Mouse (Mus musculus) neural tube, embryonic 14.5 days (tissue): ENCODE measurements around the gene Gper1. TPM values are rescaled to one million over a fixed set of nuclear protein-coding genes. Genes with fewer than 3 reads are reported as not detected.

Source experiments
- ATAC-seq: fragments of 200-750 bp; cut with Nextera tagmentation; 2 replicates; pipeline ENCODE4 v1.8.0; 2017; ENCODE audit warnings: low read depth, mild to moderate bottlenecking, moderate TSS enrichment, moderate library complexity
- H3K27ac ChIP-seq: fragments of 300-500 bp; sonication (generic); 2 replicates; pipeline ENCODE4 v1.5.1; 2014; ENCODE audit warnings: low read depth, mild to moderate bottlenecking, control low read depth, low read length, moderate library complexity, mixed read lengths
- H3K27me3 ChIP-seq: fragments of 300-500 bp; sonication (generic); 2 replicates; pipeline ENCODE4 v1.6.1; 2014; ENCODE audit warnings: low read length; ENCODE audit not compliant: control insufficient read depth, insufficient read depth
- H3K36me3 ChIP-seq: fragments of 300-500 bp; sonication (generic); 2 replicates; pipeline ENCODE4 v1.6.1; 2014; ENCODE audit warnings: low read length, mixed read lengths; ENCODE audit not compliant: control insufficient read depth, insufficient read depth
- H3K4me1 ChIP-seq: fragments of 300-500 bp; sonication (generic); 2 replicates; pipeline ENCODE4 v1.6.1; 2014; ENCODE audit warnings: low read length; ENCODE audit not compliant: control insufficient read depth, insufficient read depth
- H3K4me2 ChIP-seq: fragments of 300-500 bp; sonication (generic); 2 replicates; pipeline ENCODE4 v1.6.1; 2014; ENCODE audit warnings: mild to moderate bottlenecking, low read depth, low read length, control low read depth
- H3K4me3 ChIP-seq: fragments of 300-500 bp; sonication (generic); 2 replicates; pipeline ENCODE4 v1.5.1; 2014; ENCODE audit warnings: low read depth, low read length, control low read depth, mixed read lengths
- H3K9ac ChIP-seq: fragments of 300-500 bp; sonication (generic); replicated peaks from 2 replicates; pipeline ENCODE4 v1.6.1; 2014; ENCODE audit warnings: low read depth, mild to moderate bottlenecking, control low read depth, low read length, mixed read lengths
- H3K9me3 ChIP-seq: fragments of 300-500 bp; sonication (generic); 2 replicates; pipeline ENCODE4 v1.6.1; 2016; ENCODE audit warnings: low read length; ENCODE audit not compliant: control insufficient read depth
- WGBS: fragments of 180-500 bp; shearing (Covaris S2); extraction: QIAGEN DNeasy Blood & Tissue Kit; methylation state at CpG from one replicate; pipeline ENCODE4 v1.1.7; 2014; 5-methylcytosine and 5-hydroxymethylcytosine counted together
- polyA plus RNA-seq: library from polyadenylated mRNA; unstranded; fragments of >200 nt; fragmentation: Nextera tagmentation; extraction: Ambion mirVana; gene quantifications from 2 replicates; pipeline ENCODE4 v1.2.1, GENCODE M21; 2014

The Gper1 gene
- polyA plus RNA-seq, 1 experiment from 2014 or later: 6.2 TPM

DNA sequence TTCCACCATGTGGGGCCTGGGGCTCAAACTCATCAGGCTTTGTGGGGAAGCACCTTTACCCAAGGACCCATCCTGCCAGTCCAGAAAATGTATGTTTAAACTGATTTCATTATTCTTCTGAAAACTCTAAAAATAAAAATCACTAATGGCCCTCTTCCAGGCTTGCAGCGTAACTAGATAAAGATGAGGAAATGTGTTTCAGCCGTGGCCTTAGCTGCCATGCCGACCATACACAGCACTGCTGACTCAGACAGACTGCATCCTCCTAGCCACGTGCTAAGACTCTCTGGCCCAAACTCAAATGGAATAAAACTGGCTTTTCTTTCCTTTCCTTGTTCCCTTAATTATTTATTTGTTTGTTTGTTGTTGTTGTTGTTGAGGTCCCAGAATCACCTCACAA lies 41.9 kb downstream of the Gper1 start:
- Histone ChIP-seq H3K9me3 (no peaks in the 10 kb centered on the region), H3K9ac (no peak overlapping the region), H3K4me2 (no peak overlapping the region), H3K27ac (no peak overlapping the region), H3K4me3 (no peak overlapping the region), H3K4me1 (0 out of 2 replicates have a peak, but pooled peaks cover 4% of the 10 kb centered on the region), H3K36me3 (no peaks in the 10 kb centered on the region), H3K27me3 (no peaks in the 10 kb centered on the region)
- 72% methylated on average over 4 of the region's 4 CpGs for WGBS
- no peak for ATAC-seq

DNA sequence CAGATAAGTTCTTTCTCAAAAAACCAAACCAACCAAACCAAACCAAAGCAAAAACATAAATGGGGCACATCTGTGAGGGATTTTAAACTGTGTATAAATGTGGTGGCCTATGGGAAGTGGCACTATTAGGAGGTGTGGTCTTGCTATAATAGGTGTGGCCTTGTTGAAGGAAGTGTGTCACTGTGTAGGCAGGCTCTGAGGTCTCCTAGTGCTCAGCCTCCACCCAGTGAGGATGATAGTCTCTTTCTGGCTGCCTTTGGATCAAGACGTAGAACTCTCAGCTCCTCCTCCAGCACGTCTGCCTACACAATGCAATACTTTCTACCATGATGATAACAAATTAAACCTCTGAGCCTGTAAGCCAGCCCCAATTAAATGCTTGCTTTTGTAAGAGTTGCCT lies 43.4 kb downstream of the Gper1 start:
- Histone ChIP-seq H3K27ac (no peak overlapping the region), H3K4me3 (no peak overlapping the region), H3K4me1 (no peaks in the 10 kb centered on the region), H3K4me2 (no peak overlapping the region), H3K9me3 (no peaks in the 10 kb centered on the region), H3K9ac (no peak overlapping the region), H3K36me3 (no peaks in the 10 kb centered on the region), H3K27me3 (no peaks in the 10 kb centered on the region)
- ATAC-seq: no peak
- 68% methylated on average over 2 of the region's 2 CpGs for WGBS

- Histone ChIP-seq H3K27me3 (no peaks in the 10 kb centered on the region), H3K4me3 (no peak overlapping the region), H3K36me3 (no peaks in the 10 kb centered on the region), H3K27ac (no peak overlapping the region), H3K4me2 (no peak overlapping the region), H3K4me1 (no peaks in the 10 kb centered on the region), H3K9me3 (no peaks in the 10 kb centered on the region), H3K9ac (no peak overlapping the region)
- no peak for ATAC-seq
- 68% methylated on average over 4 of the region's 4 CpGs for WGBS
Observed at GRCm38 (mm10) chr5:139466801-139467200, 43.9 kb downstream of the Gper1 start.

- H3K27me3 ChIP-seq: no peaks in the 10 kb centered on the region
- H3K4me1 ChIP-seq: no peaks in the 10 kb centered on the region
- peaks cover 10% of the 10 kb centered on the region for H3K36me3 ChIP-seq
- H3K27ac ChIP-seq: no peak overlapping the region
- 45% methylated on average over 5 of the region's 5 CpGs for WGBS
- H3K4me2 ChIP-seq: no peak overlapping the region
- H3K4me3 ChIP-seq: no peak overlapping the region
- H3K9me3 ChIP-seq: no peaks in the 10 kb centered on the region
- H3K9ac ChIP-seq: no peak overlapping the region
- ATAC-seq: no peak
Observed at GRCm38 (mm10) chr5:139467998-139468397, 45.0 kb downstream of the Gper1 start.

DNA sequence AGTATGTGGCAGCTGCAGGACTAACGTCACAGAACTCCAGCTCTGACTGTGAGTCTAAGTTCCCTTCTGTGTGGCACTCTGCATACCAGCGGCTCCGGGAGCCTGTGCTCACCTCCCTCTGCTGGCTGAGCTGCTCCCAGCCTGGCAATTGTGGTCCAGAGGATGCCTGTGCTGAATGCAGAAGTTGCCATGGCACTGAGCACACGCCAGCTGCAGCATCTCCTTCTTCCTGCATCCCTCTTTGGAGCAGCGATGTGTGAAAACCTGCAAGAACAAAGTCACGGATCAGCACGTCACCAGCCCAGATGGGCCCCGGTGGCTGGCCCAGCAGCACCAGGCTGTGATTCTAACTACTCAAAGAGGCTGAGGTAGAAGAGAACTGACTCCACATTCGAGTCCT lies 51.8 kb downstream of the Gper1 start:
- Histone ChIP-seq H3K27me3 (no peaks in the 10 kb centered on the region), H3K9ac (no peak overlapping the region), H3K4me2 (no peak overlapping the region), H3K9me3 (no peaks in the 10 kb centered on the region), H3K27ac (no peak overlapping the region), H3K36me3 (peaks cover 46% of the 10 kb centered on the region), H3K4me3 (no peak overlapping the region), H3K4me1 (no peaks in the 10 kb centered on the region)
- 46% methylated on average over 9 of the region's 9 CpGs for WGBS
- peak; percentile 72; the same call in 1 of the 2 replicates for ATAC-seq

Other genes with a start within 250 kb of the Gper1 start
- 49.5 and 51.3 TPM in 2 replicates for gene Sun1, start 222.5 kb upstream of the Gper1 start, polyA plus RNA-seq
- 109 and 112 TPM in 2 replicates for gene Get4, start 170.8 kb upstream of the Gper1 start, polyA plus RNA-seq
- 59.9 and 64.6 TPM in 2 replicates for gene Adap1, start 97.5 kb upstream of the Gper1 start, polyA plus RNA-seq
- gene Cox19, start 71.7 kb upstream of the Gper1 start, polyA plus RNA-seq: 108 and 113 TPM in 2 replicates
- gene Cyp2w1, start 70.5 kb upstream of the Gper1 start, polyA plus RNA-seq: not detected in 2 replicates
- gene Gpr146, start 45.5 kb upstream of the Gper1 start, polyA plus RNA-seq: 1.8 and 2.2 TPM in 2 replicates
- gene C130050O18Rik, start 17.9 kb upstream of the Gper1 start, polyA plus RNA-seq: 0.17 and 0.23 TPM in 2 replicates
- 11.7 and 12.1 TPM in 2 replicates for gene 3110082I17Rik, start 37.4 kb downstream of the Gper1 start, polyA plus RNA-seq
- gene Zfand2a, start 61.4 kb downstream of the Gper1 start, polyA plus RNA-seq: 13.3 and 15.2 TPM in 2 replicates
- 33.4 and 39.8 TPM in 2 replicates for gene Uncx, start 120.3 kb downstream of the Gper1 start, polyA plus RNA-seq